Mouse (Mus musculus): ENCODE measurements at regions not wholly inside any gene's neighbourhood (a gene's known extent, or its start where the extent isn't known, plus 50 kb on each side); places are given as distances from the start of the nearest gene placed in this dataset.

- TF ChIP-seq CTCF (IDR thresholded peaks at IDR 0.05; ENCODE audit: extremely low read depth, insufficient read depth, low read length) (no peak), POLR2A (IDR thresholded peaks at IDR 0.05; ENCODE audit: extremely low read depth, insufficient read depth, low read length) (no peak)
Observed at GRCm38 (mm10) chr17:62423476-62424385, 457.4 kb downstream of the Efna5 start.
